Mouse (Mus musculus) forebrain, embryonic 16.5 days (tissue): Measurements from ENCODE around the gene Ghrhr. TPM values are rescaled to one million over a fixed set of nuclear protein-coding genes. Genes with fewer than 3 reads are reported as not detected.

ENCODE experiments used
- ATAC-seq: fragments of 200-750 bp; cut with Nextera tagmentation; 2 replicates; pipeline ENCODE4 v1.8.0; 2017; ENCODE audit warnings: mild to moderate bottlenecking, moderate library complexity
- H3K27ac ChIP-seq: fragments of 300-500 bp; sonication (generic); 2 replicates; pipeline ENCODE4 v1.5.1; 2014; ENCODE audit warnings: low read length, control low read depth
- H3K27me3 ChIP-seq: fragments of 300-500 bp; sonication (generic); replicated peaks from 2 replicates; pipeline ENCODE4 v1.6.1; 2014; ENCODE audit warnings: low read length; ENCODE audit not compliant: control insufficient read depth, insufficient read depth
- H3K36me3 ChIP-seq: fragments of 300-500 bp; sonication (generic); 2 replicates; pipeline ENCODE4 v1.6.1; 2014; ENCODE audit not compliant: control insufficient read depth, insufficient read depth
- H3K4me1 ChIP-seq: fragments of 300-500 bp; sonication (generic); replicated peaks from 2 replicates; pipeline ENCODE4 v1.6.1; 2014; ENCODE audit warnings: low read length; ENCODE audit not compliant: control insufficient read depth, insufficient read depth
- H3K4me2 ChIP-seq: fragments of 300-500 bp; sonication (generic); 2 replicates; pipeline ENCODE4 v1.6.1; 2014; ENCODE audit warnings: mild to moderate bottlenecking, low read length, control low read depth
- H3K4me3 ChIP-seq: fragments of 300-500 bp; sonication (generic); replicated peaks from 2 replicates; pipeline ENCODE4 v1.5.1; 2014; ENCODE audit warnings: mild to moderate bottlenecking, low read length, control low read depth
- H3K9ac ChIP-seq: fragments of 300-500 bp; sonication (generic); replicated peaks from 2 replicates; pipeline ENCODE4 v1.6.1; 2014; ENCODE audit warnings: low read depth, low read length, control low read depth
- H3K9me3 ChIP-seq: fragments of 300-500 bp; sonication (generic); 2 replicates; pipeline ENCODE4 v1.6.1; 2016; ENCODE audit warnings: low read length; ENCODE audit not compliant: control insufficient read depth
- WGBS: fragments of 180-500 bp; shearing (Covaris S2); extraction: QIAGEN DNeasy Blood & Tissue Kit; methylation state at CpG from one replicate; pipeline ENCODE4 v1.1.7; 2014; 5-methylcytosine and 5-hydroxymethylcytosine counted together
- polyA plus RNA-seq: library from polyadenylated mRNA; unstranded; fragments of >200 nt; fragmentation: Nextera tagmentation; extraction: Ambion mirVana; gene quantifications from 2 replicates; pipeline ENCODE4 v1.2.1, GENCODE M21; 2015

Ghrhr gene
- polyA plus RNA-seq, 1 experiment from 2014 or later, result not detected

DNA sequence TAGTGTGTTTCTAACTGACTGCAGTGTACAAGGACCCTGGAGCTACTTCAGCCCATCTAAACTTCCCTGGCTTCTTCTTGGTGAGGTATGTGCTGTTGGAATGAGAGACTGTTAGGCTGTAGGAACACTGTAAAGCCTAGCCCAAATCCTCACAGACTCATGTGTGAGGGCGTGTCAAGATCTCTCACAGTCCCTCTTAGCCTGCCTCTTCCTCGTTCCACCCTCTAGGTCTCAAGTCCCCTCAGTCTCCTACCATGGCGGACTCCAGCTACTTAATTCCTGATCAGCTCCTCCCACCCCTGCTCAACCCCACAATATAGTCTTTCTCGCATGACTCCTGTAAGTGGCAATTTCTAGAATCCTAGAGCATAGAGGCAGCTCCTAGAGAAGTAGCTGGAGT lies 26.9 kb upstream of the Ghrhr start:
- no peak overlapping the region for H3K27ac ChIP-seq
- WGBS, result 90% methylated on average over 4 of the region's 4 CpGs
- no peak for ATAC-seq

DNA sequence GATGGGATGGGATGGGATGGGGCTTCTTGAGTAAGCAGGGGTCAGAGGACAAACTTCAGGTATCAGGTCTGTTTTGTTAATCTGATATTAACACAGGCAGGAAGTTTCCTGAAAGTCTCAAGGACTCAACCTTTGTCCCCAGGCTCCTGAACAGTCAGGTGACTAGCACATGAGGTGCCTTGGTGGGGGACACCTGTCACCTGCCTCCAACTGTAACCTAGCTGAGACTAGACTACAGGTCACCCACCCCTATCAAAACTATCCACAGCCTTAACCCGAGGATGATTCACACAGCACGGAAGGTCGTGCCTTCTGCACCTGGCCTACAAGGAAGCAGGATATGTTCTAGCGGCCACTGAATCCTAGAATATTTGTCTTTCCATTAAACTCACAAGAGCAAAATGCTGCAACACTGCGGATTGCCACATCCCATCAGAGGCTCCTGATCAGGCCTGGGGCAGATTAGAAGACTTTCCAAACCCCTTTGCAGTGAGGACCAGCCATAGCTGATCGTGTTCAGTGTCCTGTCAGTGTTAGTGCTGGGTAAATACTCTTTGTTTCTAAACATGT lies 25.6 kb upstream of the Ghrhr start:
- Histone ChIP-seq H3K4me3 (no peak overlapping the region), H3K27ac (no peak overlapping the region), H3K9me3 (peaks cover 4% of the 10 kb centered on the region; the same call in 1 of the 2 replicates), H3K9ac (no peak overlapping the region), H3K4me1 (no peaks in the 10 kb centered on the region), H3K36me3 (no peaks in the 10 kb centered on the region), H3K27me3 (no peaks in the 10 kb centered on the region), H3K4me2 (no peak overlapping the region)
- WGBS, result 93% methylated on average over 6 of the region's 6 CpGs
- no peak for ATAC-seq

More for the DNA sequence above, 26.9 kb upstream of the Ghrhr start:
- Histone ChIP-seq H3K9ac (no peak overlapping the region), H3K4me2 (no peak overlapping the region), H3K36me3 (no peaks in the 10 kb centered on the region), H3K4me1 (no peaks in the 10 kb centered on the region), H3K27me3 (no peaks in the 10 kb centered on the region), H3K9me3 (peaks cover 4% of the 10 kb centered on the region; the same call in 1 of the 2 replicates), H3K4me3 (no peak overlapping the region)

DNA sequence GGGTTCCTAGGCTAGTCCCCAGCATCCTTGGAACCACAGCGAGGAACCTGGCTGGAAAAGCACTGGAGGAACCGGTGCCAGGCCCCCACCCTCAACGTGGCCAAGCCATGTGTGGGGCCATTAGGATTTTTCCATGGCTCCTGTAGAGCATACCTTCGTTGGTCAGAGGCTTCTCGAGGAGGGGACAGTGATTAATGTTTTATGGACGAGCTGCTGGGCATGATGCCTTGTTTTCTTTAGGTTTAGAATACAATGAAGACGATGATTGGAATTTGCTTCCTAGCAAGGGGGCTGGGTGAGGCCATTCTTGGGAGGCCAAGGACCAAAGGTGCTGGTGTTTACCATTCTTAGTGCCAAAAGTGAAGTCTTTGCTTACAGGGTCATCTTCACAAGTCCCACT lies 24.4 kb upstream of the Ghrhr start:
- no peaks in the 10 kb centered on the region for H3K4me1 ChIP-seq
- WGBS, result 82% methylated on average over 7 of the region's 7 CpGs

DNA sequence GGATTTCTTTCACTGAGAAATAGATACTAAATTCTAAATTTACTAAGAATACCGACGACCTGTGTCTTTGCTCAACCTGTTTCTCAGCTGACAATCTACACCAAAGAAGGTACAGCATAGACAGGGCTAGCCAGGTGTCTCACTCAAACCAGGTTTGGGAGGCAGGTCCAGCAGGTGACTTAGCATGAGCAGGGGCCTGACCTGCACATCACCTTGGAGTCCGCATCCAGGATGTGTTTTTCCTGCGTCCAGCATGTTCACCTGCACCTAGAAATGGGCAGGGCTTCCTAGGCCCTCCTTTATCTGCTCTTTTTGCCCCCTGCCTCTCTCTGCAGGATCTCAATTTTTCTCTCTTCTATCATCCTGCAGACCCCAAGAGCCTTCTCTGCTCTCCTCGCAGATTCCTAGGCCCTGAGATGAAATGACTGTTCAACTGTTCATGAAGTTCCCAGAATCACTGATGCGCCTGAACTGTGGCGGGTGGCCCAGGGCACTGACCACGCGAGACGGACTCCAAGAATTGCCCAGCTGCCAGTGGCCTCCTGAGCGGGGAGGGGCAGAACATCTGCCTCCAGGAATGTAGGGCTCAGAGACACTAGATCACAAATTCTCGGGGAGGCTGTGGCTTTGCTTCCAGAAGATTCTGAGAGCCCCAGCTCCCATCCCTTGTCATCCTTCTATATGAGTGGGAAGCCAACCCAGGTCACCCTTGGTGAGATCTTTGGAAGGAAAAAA lies 22.2 kb upstream of the Ghrhr start:
- H3K4me3 ChIP-seq, result no peak overlapping the region
- no peak for ATAC-seq
- H3K4me2 ChIP-seq, result no peak overlapping the region
- WGBS, result 83% methylated on average over 12 of the region's 12 CpGs
- no peak overlapping the region for H3K9ac ChIP-seq
- no peaks in the 10 kb centered on the region for H3K36me3 ChIP-seq
- no peaks in the 10 kb centered on the region for H3K27me3 ChIP-seq
- no peak overlapping the region for H3K27ac ChIP-seq
- peaks cover 4% of the 10 kb centered on the region; the same call in 1 of the 2 replicates for H3K9me3 ChIP-seq
- H3K4me1 ChIP-seq, result no peaks in the 10 kb centered on the region

More for the DNA sequence above, 24.4 kb upstream of the Ghrhr start:
- Histone ChIP-seq H3K27me3 (no peaks in the 10 kb centered on the region), H3K4me3 (no peak overlapping the region), H3K9me3 (peaks cover 4% of the 10 kb centered on the region; the same call in 1 of the 2 replicates), H3K9ac (no peak overlapping the region), H3K36me3 (no peaks in the 10 kb centered on the region), H3K4me2 (no peak overlapping the region), H3K27ac (no peak overlapping the region)
- no peak for ATAC-seq

DNA sequence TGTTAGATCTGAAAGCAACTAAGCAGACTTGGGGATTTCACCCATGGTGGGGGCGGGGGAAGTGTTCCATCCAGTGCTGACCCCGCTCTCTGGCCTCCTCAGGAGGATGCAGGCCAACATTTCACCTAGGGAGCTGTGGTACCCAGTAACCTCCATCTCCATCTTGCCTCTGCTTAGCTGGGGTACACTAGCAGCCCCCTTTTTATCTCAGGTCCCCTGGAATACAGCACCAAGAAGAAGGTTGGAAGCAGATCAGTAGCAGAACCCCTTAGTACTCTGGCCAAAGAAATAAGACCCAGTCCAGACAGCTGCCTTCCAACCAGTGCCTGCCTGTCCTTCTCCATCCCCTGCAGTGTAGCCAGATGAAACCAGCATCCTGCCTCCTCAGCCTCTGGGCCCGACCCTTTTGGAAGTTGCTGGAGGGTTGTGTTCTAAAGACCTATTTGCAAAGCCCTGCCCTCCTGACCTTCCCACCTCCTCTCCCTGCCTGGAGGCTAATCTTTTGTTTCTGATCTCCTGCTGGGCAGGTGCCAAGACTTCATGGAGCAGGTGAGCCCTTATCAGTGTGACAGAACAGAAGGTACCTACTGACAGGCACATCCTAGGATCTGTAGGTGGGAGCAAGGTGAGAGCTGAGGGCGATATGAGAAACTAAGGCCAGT lies 21.5 kb upstream of the Ghrhr start:
- Histone ChIP-seq H3K4me2 (no peak overlapping the region), H3K27me3 (no peaks in the 10 kb centered on the region), H3K4me3 (no peak overlapping the region), H3K27ac (no peak overlapping the region), H3K36me3 (no peaks in the 10 kb centered on the region), H3K4me1 (no peaks in the 10 kb centered on the region), H3K9me3 (peaks cover 4% of the 10 kb centered on the region; the same call in 1 of the 2 replicates), H3K9ac (no peak overlapping the region)
- ATAC-seq, result no peak
- 71% methylated on average over 4 of the region's 4 CpGs for WGBS

DNA sequence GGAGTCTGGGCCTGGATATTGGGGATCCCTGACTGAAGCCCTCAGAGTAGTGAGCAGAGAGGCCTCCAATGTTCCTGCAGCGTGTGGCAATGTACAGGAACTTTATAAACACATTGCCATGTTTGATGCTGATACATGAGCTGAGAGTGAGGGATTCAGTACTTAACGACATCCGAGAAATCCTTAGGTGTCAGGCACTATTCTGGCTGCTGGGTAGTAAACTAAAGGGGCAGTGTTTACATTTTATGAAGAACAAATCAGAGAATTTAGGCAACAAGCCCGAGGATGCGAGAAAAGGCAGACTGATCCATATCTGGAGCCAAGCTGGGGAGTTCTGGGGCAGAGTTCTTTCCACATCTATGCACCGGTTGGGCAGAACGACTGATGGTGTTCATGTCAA lies 20.5 kb upstream of the Ghrhr start:
- ATAC-seq, result no peak
- Histone ChIP-seq H3K4me1 (no peaks in the 10 kb centered on the region), H3K9ac (no peak overlapping the region), H3K9me3 (no peaks in the 10 kb centered on the region), H3K4me3 (no peak overlapping the region), H3K36me3 (no peaks in the 10 kb centered on the region), H3K27ac (no peak overlapping the region), H3K4me2 (no peak overlapping the region), H3K27me3 (no peaks in the 10 kb centered on the region)
- WGBS, result 76% methylated on average over 7 of the region's 7 CpGs

DNA sequence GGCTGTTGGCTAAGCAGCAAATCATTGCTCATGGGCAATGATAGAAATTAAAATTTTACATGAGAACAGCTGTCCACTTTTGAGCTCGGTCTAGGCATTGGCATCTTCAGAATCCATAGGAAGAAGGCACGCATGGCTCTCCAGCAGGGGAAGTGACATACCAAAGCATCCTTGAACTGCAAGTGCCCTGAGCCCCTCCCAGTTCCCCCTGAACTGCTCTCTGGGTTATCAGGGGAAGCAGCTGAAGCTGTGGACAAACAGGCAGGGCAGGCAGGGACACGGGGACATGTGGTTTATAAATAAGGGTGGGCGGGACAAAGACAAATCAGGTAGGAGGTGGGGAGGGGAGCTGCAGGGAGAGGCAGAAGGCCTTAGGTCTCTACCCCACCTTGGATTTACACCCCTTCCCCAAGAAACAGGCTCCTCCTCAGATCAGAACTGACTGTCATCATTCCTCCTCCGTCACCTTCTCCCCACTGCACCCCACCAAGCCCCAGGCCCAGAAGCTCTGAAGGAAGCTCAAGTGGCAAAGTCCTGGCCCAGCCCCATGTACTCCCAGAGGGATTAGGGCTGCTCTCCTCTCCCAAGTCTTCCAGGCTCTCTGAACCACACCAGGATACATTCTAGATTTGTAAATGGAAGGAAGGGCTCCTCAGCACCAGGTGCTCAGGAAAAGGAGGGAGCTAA lies 19.9 kb upstream of the Ghrhr start:
- ATAC-seq, result no peak
- WGBS, result 72% methylated on average over 5 of the region's 5 CpGs
- no peaks in the 10 kb centered on the region for H3K4me1 ChIP-seq
- H3K27me3 ChIP-seq, result no peaks in the 10 kb centered on the region
- no peak overlapping the region for H3K4me3 ChIP-seq
- H3K4me2 ChIP-seq, result no peak overlapping the region
- no peaks in the 10 kb centered on the region for H3K36me3 ChIP-seq
- no peaks in the 10 kb centered on the region for H3K9me3 ChIP-seq
- H3K27ac ChIP-seq, result no peak overlapping the region
- no peak overlapping the region for H3K9ac ChIP-seq

DNA sequence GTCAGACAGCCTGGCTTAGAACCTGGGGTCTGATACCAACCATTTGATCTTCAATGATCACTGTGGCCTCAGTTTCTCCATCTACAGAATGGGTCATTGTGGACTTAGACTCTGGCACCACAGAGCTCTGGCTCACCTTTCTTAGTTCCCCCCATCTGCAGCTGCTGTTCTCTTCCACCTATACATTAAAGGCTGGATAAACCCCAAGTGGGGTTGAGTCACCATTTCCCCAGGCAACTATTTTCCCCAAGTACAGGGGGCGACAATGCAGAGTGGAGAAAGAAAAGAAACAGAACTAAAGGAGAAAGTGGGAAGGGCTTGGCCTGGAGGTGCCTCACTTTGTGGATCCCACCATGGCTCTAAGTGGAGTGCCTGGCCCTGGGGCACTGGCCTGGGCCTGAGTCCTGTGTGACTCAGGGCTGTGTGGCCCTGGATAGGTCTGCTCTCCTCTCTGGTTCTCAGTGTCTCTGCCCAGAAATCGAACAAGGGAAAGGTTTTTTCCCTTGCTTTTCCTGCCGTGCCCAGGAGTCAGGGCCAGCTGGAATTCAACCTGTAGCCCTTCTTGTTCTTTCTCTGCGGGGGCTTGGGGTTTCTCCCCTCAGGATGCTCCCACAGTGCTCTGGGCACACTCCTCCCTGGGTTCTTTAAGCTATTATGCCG lies 19.0 kb upstream of the Ghrhr start:
- 47% methylated on average over 5 of the region's 5 CpGs for WGBS
- H3K36me3 ChIP-seq, result no peaks in the 10 kb centered on the region
- no peaks in the 10 kb centered on the region for H3K4me1 ChIP-seq
- no peaks in the 10 kb centered on the region for H3K9me3 ChIP-seq
- H3K9ac ChIP-seq, result no peak overlapping the region
- H3K4me3 ChIP-seq, result no peak overlapping the region
- H3K4me2 ChIP-seq, result no peak overlapping the region
- H3K27me3 ChIP-seq, result no peaks in the 10 kb centered on the region
- ATAC-seq, result no peak
- no peak overlapping the region for H3K27ac ChIP-seq

DNA sequence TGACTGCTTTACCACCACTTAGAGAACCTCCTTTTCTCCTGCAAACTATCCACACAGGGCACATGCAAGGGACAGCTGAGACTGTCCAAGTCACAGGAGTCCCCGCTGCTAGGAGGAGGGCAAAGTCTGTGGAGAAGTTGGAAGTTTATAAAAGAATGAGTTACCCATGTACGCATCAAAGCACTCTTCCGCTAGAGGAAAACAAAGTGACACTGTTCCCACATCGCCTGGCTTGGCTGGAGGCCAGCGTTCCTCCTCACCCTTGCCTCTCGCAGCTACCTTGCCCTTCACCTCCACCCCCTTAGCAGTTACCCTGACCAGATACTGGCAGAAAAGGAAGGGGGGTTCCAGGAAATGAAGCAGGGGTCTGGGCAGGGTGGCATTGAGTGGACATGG lies 18.5 kb upstream of the Ghrhr start:
- ATAC-seq, result no peak
- no peak overlapping the region for H3K27ac ChIP-seq
- H3K36me3 ChIP-seq, result no peaks in the 10 kb centered on the region
- H3K9me3 ChIP-seq, result no peaks in the 10 kb centered on the region
- no peaks in the 10 kb centered on the region for H3K4me1 ChIP-seq
- H3K4me3 ChIP-seq, result no peak overlapping the region
- H3K9ac ChIP-seq, result no peak overlapping the region
- H3K4me2 ChIP-seq, result no peak overlapping the region
- 38% methylated on average over 6 of the region's 6 CpGs for WGBS
- no peaks in the 10 kb centered on the region for H3K27me3 ChIP-seq
